Mouse (Mus musculus) olfactory bulb, adult 2 months (tissue): Measurements from ENCODE around the gene Tpm1.

Source experiments
- CTCF ChIP-seq: fragments of 200-500 bp; IDR thresholded peaks from 2 replicates; pipeline ENCODE4 v1.5.1; 2012; ENCODE audit warnings: low read depth, mild to moderate bottlenecking, low read length, moderate library complexity; ENCODE audit not compliant: insufficient read depth
- POLR2A ChIP-seq: fragments of 200-500 bp; IDR thresholded peaks from 2 replicates; pipeline ENCODE4 v1.6.1; 2012; ENCODE audit warnings: mild to moderate bottlenecking, low read depth, low read length, moderate library complexity; ENCODE audit not compliant: insufficient read depth

- TF ChIP-seq POLR2A (no peak), CTCF (no peak)
Observed at GRCm38 (mm10) chr9:67089167-67089566, 40.0 kb upstream of the Tpm1 start.
